Mouse (Mus musculus) embryonic facial prominence, embryonic 12.5 days (tissue): ENCODE measurements around the gene Snrnp35. TPM values are rescaled to one million over a fixed set of nuclear protein-coding genes. Genes with fewer than 3 reads are reported as not detected.

Experiments used
- polyA plus RNA-seq: library from polyadenylated mRNA; unstranded; fragments of >200 nt; fragmentation: Nextera tagmentation; extraction: Ambion mirVana; gene quantifications from 2 replicates; pipeline ENCODE4 v1.2.1, GENCODE M21; 2016

Snrnp35 gene
- polyA plus RNA-seq, 1 experiment from 2014 or later = 27.2 TPM

Other genes starting within 250 kb of the Snrnp35 start
- 4.4 and 4.8 TPM in 2 replicates for gene Pitpnm2, start 233.4 kb upstream of the Snrnp35 start, polyA plus RNA-seq
- 15.3 and 17.0 TPM in 2 replicates for gene Mphosph9, start 155.2 kb upstream of the Snrnp35 start, polyA plus RNA-seq
- gene 2810006K23Rik, start 155.0 kb upstream of the Snrnp35 start, polyA plus RNA-seq = 17.2 and 18.1 TPM in 2 replicates
- 82.6 and 143 TPM in 2 replicates for gene Cdk2ap1, start 120.1 kb upstream of the Snrnp35 start, polyA plus RNA-seq
- gene Sbno1, start 57.1 kb upstream of the Snrnp35 start, polyA plus RNA-seq = 94.4 and 94.7 TPM in 2 replicates
- 60.9 and 71.3 TPM in 2 replicates for gene Kmt5a, start 43.2 kb upstream of the Snrnp35 start, polyA plus RNA-seq
- 29.5 and 30.7 TPM in 2 replicates for gene Rilpl2, start 4.8 kb upstream of the Snrnp35 start, polyA plus RNA-seq
- gene Rilpl1, start 48.3 kb downstream of the Snrnp35 start, polyA plus RNA-seq = 29.2 and 29.6 TPM in 2 replicates
- 453 and 479 TPM in 2 replicates for gene Tmed2, start 57.6 kb downstream of the Snrnp35 start, polyA plus RNA-seq
- gene Ddx55, start 69.7 kb downstream of the Snrnp35 start, polyA plus RNA-seq = 17.4 and 18.3 TPM in 2 replicates
- gene Eif2b1, start 96.0 kb downstream of the Snrnp35 start, polyA plus RNA-seq = 71.6 and 72.6 TPM in 2 replicates
- 75.8 and 76.3 TPM in 2 replicates for gene Gtf2h3, start 96.0 kb downstream of the Snrnp35 start, polyA plus RNA-seq
- gene Atp6v0a2, start 145.4 kb downstream of the Snrnp35 start, polyA plus RNA-seq = 49.3 and 53.0 TPM in 2 replicates
- gene Dnah10, start 242.0 kb downstream of the Snrnp35 start, polyA plus RNA-seq = 0.08 and 0.11 TPM in 2 replicates